Mouse (Mus musculus) ES-E14 (cell line): Measurements from ENCODE around the gene F12. TPM values are rescaled to one million over a fixed set of nuclear protein-coding genes. Genes with fewer than 3 reads are reported as not detected.
A peak's percentile ranks its signal among the peaks of the same experiment; 100 is the strongest.

Source experiments
- DNase-seq: peaks from one replicate; pipeline ENCODE4 v3.0.0-alpha.2; 2013; ENCODE audit warnings: low read depth, low spot score
- H3K27ac ChIP-seq: 2 replicates; pipeline ENCODE4 v1.5.1; 2012; ENCODE audit warnings: low read depth, mild to moderate bottlenecking, low read length, moderate library complexity, mixed read lengths; ENCODE audit not compliant: poor library complexity, insufficient read depth, severe bottlenecking
- H3K36me3 ChIP-seq: 2 replicates; pipeline ENCODE4 v1.6.1; 2012; ENCODE audit warnings: mild to moderate bottlenecking, low read length, moderate library complexity, mixed read lengths; ENCODE audit not compliant: control insufficient read depth, poor library complexity, insufficient read depth, severe bottlenecking
- H3K4me1 ChIP-seq, 2 experiments: fragments of 150-350 bp in 1 of 2; sonication (generic) in 1 of 2; 2 replicates each; pipeline ENCODE4 v1.6.1; 2012; ENCODE audit warnings: low read length in 2 of 2, mild to moderate bottlenecking in 1 of 2, mixed read lengths in 1 of 2; ENCODE audit not compliant: control insufficient read depth in 2 of 2, insufficient read depth in 2 of 2, poor library complexity in 1 of 2
- H3K4me3 ChIP-seq, 2 experiments: fragments of 150-350 bp in 1 of 2; sonication (generic) in 1 of 2; 2 replicates each; pipeline ENCODE4 v1.5.1; 2012; ENCODE audit warnings: low read length in 2 of 2, low read depth in 1 of 2, mild to moderate bottlenecking in 1 of 2, mixed read lengths in 1 of 2; ENCODE audit not compliant: insufficient read depth in 1 of 2, poor library complexity in 1 of 2, severe bottlenecking in 1 of 2
- H3K9ac ChIP-seq: 2 replicates; pipeline ENCODE4 v1.6.1; 2012; ENCODE audit warnings: low read depth, mild to moderate bottlenecking, low read length, mixed read lengths; ENCODE audit not compliant: poor library complexity, insufficient read depth, severe bottlenecking
- H3K9me3 ChIP-seq: fragments of 150-350 bp; sonication (generic); 2 replicates; pipeline ENCODE4 v1.6.1; 2012; ENCODE audit warnings: low read depth, mild to moderate bottlenecking, low read length; ENCODE audit not compliant: control insufficient read depth, insufficient read depth
- CHD2 ChIP-seq: IDR thresholded peaks from 2 replicates; pipeline ENCODE4 v1.6.1; 2014; ENCODE audit warnings: mild to moderate bottlenecking, low read depth, low read length, inconsistent platforms
- HCFC1 ChIP-seq: IDR thresholded peaks from 2 replicates; pipeline ENCODE4 v1.6.1; 2012; ENCODE audit warnings: low read length, inconsistent platforms, borderline replicate concordance; ENCODE audit not compliant: insufficient read depth
- MAFK ChIP-seq: IDR thresholded peaks from 2 replicates; pipeline ENCODE4 v1.6.1; 2014; ENCODE audit warnings: mild to moderate bottlenecking, low read depth, low read length, inconsistent platforms; ENCODE audit not compliant: insufficient read depth
- ZC3H11A ChIP-seq: IDR thresholded peaks from 2 replicates; pipeline ENCODE4 v1.6.1; 2012; ENCODE audit warnings: low read depth, mild to moderate bottlenecking, inconsistent platforms, low read length, borderline replicate concordance
- ZNF384 ChIP-seq: IDR thresholded peaks from 2 replicates; pipeline ENCODE4 v1.6.1; 2012; ENCODE audit warnings: low read depth, low read length, inconsistent platforms
- in situ Hi-C, 2 experiments: fragments of 600-800 bp; cut with MboI; formaldehyde crosslinking; loops; one replicate each; pipeline ENCODE4 v1.15.1; 2025; ENCODE audit warnings: low sequenced_read_pairs in 2 of 2, inconsistent platforms in 1 of 2; ENCODE audit not compliant: unreplicated experiment in 2 of 2
- total RNA-seq: library from RNA; depleted of rRNA; stranded (reverse); fragments of 300-350 nt; gene quantifications from 2 replicates; pipeline ENCODE4 v1.2.3, GENCODE M21; 2012

The F12 gene
- total RNA-seq, 1 experiment: not detected

GRCm38 (mm10) chr13:55464027-55464884, 37.7 kb upstream of the F12 start, which contains the start of gene Prr7:
Gene Prr7, plus strand, starts transcription at chr13:55464267.
- TF ChIP-seq ZNF384 (no peak), ZC3H11A (no peak), HCFC1 (no peak), CHD2 (no peak), MAFK (no peak)
- Histone ChIP-seq H3K4me1 (peaks cover 0 to 23% of the 10 kb centered on the region in 2 experiments; a peak in 1 of 4 replicates), H3K27ac (peak within 1 kb of the TSS; percentile 12; the same call in 1 of the 2 replicates)

GRCm38 (mm10) chr13:55463399-55464026, 36.9 kb upstream of the F12 start:
- H3K4me3 ChIP-seq: peak overlapping the region; percentile 69 to 70; a peak in 3 of 4 replicates
- peaks cover 17% of the 10 kb centered on the region for H3K36me3 ChIP-seq
- peak overlapping the region; percentile 84 for H3K9ac ChIP-seq
- H3K27ac ChIP-seq: no peak overlapping the region
- H3K9me3 ChIP-seq: no peaks in the 10 kb centered on the region
- in situ Hi-C loops: no loop called here
- no peak for DNase-seq
- H3K4me1 ChIP-seq: peaks cover 0 to 23% of the 10 kb centered on the region in 2 experiments; a peak in 1 of 4 replicates
- no peak for TF ChIP-seq CHD2
- no peak for TF ChIP-seq MAFK
- TF ChIP-seq ZC3H11A: no peak
- no peak for TF ChIP-seq ZNF384
- TF ChIP-seq HCFC1: no peak

More at GRCm38 (mm10) chr13:55464027-55464884, 37.7 kb upstream of the F12 start, which contains the start of gene Prr7:
- Histone ChIP-seq H3K4me3 (peak within 1 kb of the TSS; percentile 69 to 70), H3K9ac (peak within 1 kb of the TSS; percentile 84), H3K9me3 (no peaks in the 10 kb centered on the region), H3K36me3 (peaks cover 9% of the 10 kb centered on the region)
- DNase-seq: no peak
- in situ Hi-C loops: no loop called here

GRCm38 (mm10) chr13:55462965-55463364, 36.4 kb upstream of the F12 start:
- Histone ChIP-seq H3K4me3 (no peak overlapping the region), H3K4me1 (peaks cover 0 to 23% of the 10 kb centered on the region in 2 experiments; a peak in 1 of 4 replicates), H3K9ac (no peak overlapping the region), H3K36me3 (peaks cover 21% of the 10 kb centered on the region), H3K27ac (no peak overlapping the region), H3K9me3 (no peaks in the 10 kb centered on the region)
- TF ChIP-seq HCFC1: no peak
- no peak for TF ChIP-seq MAFK
- DNase-seq: no peak
- in situ Hi-C loops: no loop called here

- peaks cover 65% of the 10 kb centered on the region for H3K36me3 ChIP-seq
- no peaks in the 10 kb centered on the region for H3K9me3 ChIP-seq
- no peak for TF ChIP-seq HCFC1
- no peak for TF ChIP-seq CHD2
- no peak for TF ChIP-seq ZC3H11A
- TF ChIP-seq MAFK: no peak
- no peak for TF ChIP-seq ZNF384
- no peak overlapping the region for H3K27ac ChIP-seq
- peaks cover 10 to 39% of the 10 kb centered on the region in 2 experiments for H3K4me1 ChIP-seq
- H3K4me3 ChIP-seq: no peak overlapping the region
- in situ Hi-C loops: no loop called here
- no peak overlapping the region for H3K9ac ChIP-seq
- DNase-seq: no peak
Measured at GRCm38 (mm10) chr13:55451785-55452549, 25.4 kb upstream of the F12 start.
